Mouse (Mus musculus) heart, adult 18-20 months (tissue): ENCODE data around the gene Gm21970. TPM values are rescaled to one million over a fixed set of nuclear protein-coding genes. Genes with fewer than 3 reads are reported as not detected.

ENCODE experiments used
- DNase-seq, 2 experiments: peaks; one replicate each; pipeline ENCODE4 v3.0.0; 2021 to 2022; ENCODE audit warnings: mixed read lengths in 1 of 2
- long read RNA-seq, 2 experiments: library from polyadenylated mRNA; stranded (forward); transcript quantifications; one replicate each; pipeline ENCODE4 v2.0.0; 2021
- total RNA-seq, 2 experiments: library from RNA; stranded (reverse); gene quantifications; 2 replicates each; pipeline ENCODE4 v1.2.3; 2021

Gm21970 gene
- total RNA-seq, result not detected
- long read RNA-seq, experiment 1, partial matches to known transcripts, result 0 of 2 reads
- long read RNA-seq, experiment 1, other reads (novel, unspliced or antisense), result 2 of 2 reads
- long read RNA-seq, experiment 2, partial matches to known transcripts, result 0 of 7 reads
- long read RNA-seq, experiment 2, other reads (novel, unspliced or antisense), result 7 of 7 reads

DNA sequence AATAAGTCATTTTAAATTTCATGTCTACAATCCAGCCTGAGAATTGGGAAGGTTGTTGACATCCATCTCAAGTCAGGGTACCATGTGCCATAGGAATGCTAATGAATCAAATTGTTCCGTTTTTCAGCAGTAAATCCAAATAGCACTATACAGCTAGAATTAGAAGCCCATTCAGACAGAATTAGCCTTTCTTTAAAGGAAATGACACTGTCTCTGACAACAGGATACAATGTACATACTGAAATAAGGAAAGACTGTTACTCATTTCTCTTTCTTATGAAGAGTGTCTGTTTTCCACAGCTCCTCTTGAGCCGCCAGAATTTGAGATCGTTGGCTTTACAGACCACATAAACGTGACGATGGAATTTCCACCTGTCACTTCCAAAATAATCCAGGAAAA, at the start of gene Gm21970:
Gene Gm21970 (plus strand): TSS at position 301 of the 400 bp plus-strand sequence.
- no peak for DNase-seq

DNA sequence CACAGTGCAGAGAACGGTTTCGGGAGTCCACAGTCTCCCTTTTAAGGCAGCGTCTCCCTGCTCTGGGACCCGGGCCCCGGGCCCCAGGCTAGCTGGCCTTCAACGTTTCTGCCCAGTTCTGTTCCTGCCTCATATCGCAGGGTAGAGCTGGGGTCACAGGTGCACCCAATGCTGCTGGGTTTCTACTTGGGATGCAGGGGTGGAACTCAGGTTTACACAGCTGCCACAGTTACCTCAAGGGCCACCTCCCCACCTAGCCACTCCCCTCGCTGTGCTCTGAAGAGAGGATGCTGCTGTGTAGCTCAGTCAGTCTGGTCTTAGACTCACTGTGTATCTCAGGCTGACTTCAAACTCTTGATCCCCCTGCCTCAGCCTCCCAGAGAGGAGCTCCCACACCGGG, 45.0 kb upstream of the Gm21970 start:
- no peak for DNase-seq

DNA sequence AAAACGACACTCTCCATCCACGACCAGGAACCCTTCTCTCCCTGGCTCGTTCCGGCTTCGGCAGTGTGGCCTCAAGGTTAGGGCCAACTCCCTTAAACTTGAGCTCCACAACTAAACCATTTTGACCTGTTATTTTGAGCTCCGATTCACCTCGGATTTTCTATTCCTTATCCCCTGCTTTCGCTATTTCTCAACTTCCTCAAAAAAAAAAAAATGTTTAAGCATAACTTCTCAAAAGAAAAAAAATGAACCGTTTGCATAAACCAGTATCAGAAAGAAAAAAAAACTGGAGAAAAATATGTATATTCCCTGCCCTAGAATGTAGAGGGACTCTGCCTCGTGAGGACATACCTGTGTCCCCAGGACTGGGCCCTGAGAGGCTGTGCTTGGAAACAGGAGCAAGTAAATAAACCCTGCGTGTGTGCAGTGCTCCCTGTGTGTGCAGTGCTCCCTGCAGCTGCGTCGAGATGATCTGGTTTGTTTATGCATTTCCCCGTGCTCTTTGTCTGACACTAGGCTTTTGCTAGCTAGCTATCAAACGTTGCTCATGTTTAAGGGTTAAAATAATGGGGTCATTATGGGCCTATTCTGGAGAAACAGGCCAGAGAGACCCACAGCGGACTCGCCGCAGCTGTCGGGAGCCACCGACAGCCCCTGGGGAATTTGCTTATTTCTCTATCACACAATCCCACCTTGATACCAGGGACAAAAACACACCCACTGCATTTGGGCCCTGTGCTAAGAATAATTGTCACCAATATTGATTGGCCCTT, 43.8 kb upstream of the Gm21970 start:
- DNase-seq, result peak in 1 of 2 experiments; percentile 19

GRCm38 (mm10) chr16:91348264-91348565, 43.3 kb upstream of the Gm21970 start:
- peak in 1 of 2 experiments; percentile 32 for DNase-seq

GRCm38 (mm10) chr16:91348588-91349330, 42.8 kb upstream of the Gm21970 start:
- peak in 1 of 2 experiments; percentile 59 for DNase-seq

DNA sequence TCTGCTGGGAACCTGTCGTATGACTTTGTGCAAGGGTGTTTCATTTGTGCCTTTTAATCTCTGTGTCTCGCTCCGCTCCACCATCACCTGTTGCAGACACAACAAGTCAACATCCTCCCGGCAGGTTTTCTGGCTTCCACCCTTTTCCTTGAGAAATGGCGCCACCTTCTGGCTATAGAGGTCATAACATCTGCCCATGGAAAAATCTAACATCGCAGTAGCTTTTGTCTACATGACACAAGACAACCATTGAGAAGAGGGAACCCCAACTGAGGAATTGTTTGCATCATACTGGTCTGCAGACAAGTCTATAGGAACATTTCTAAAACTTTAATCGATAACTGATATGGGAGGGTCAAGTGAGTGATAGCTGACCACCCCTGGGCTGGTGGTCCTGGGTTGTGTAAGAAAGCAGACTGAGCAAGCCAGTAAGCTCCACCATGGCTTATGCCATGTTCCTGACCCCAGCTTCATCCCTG, 39.4 kb upstream of the Gm21970 start:
- peak; percentile 59 to 89 for DNase-seq

GRCm38 (mm10) chr16:91352749-91353148, 38.8 kb upstream of the Gm21970 start:
- DNase-seq, result no peak

DNA sequence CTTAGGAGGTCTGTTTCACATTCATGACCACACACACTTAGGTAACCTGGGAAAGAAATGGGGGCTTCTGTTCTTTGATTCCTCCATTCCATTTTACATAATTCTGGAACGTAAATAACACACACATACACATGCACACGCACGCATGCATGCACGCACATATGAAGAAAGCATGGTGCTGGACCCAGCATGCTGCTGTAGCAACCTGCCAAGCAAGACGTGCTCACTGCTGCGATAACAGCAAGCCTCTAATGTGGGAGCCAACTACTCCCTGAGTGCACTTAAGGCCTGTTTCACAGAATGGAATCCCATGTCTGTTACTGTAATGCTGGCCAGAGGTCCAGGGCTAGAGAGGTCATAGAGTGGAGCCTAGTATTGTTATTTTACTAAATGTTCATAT, 38.3 kb upstream of the Gm21970 start:
- no peak for DNase-seq

GRCm38 (mm10) chr16:91353638-91354037, 37.9 kb upstream of the Gm21970 start:
- no peak for DNase-seq

GRCm38 (mm10) chr16:91354599-91354998, 36.9 kb upstream of the Gm21970 start:
- DNase-seq, result no peak

- peak in 1 of 2 experiments; percentile 74 for DNase-seq
Observed at GRCm38 (mm10) chr16:91355160-91355559, 36.4 kb upstream of the Gm21970 start.

DNA sequence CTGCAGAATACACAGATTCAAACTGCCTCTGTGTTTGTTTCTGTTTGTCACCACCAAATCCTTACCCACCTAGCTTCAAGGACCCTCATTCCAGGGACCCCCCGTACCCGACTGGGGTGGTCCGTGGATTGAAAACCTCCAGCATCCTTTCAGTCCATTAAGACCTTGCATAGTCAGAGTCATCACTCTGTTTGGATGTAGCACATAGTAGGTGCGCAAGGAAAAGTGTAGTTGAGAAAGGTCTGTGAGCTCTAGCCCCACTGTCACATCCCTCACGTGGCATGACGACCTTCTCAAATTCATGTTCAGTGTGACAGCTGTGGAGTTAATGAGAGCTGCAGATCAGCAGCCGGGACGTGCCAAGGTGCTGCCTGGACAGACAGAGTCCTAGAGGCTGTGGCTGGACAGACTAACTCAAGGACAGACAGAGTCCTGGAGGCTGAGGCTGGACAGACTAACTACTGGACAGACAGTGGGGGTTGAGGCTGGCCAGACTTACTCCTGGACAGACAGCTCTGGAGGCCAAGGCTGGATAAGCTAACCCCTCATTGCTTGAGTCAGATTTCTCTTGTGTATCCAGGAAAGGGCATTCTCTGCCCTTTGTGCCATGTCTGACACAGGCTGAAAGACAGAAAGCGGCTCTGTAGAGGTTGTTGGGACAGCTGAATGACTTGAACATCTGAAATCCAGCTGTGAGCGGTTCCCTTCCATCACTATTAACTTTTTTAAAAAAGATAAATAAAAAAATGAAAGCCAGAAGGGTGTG, 34.6 kb upstream of the Gm21970 start:
- DNase-seq, result no peak

DNA sequence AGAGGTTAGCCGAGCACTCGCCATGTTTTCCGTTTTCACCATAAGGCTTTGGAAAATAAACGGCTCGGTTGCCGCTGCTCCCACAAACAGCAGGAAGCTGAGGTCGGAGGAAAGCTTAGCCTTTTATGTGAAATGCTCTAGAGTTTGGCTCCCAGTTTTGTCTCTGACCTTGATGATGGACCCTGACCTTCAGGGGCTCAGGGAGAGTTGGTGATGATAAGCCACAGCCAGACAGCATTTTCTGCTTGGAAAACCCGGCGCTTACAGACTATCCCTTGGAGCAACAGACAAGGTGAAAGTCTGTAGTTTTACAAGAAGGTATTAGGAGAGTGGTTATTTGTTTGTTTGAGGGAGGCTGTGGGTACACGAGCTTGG, 34.0 kb upstream of the Gm21970 start:
- no peak for DNase-seq

- peak; percentile 70 to 88 for DNase-seq
Observed at GRCm38 (mm10) chr16:91358555-91358954, 33.0 kb upstream of the Gm21970 start.

- no peak for DNase-seq
Observed at GRCm38 (mm10) chr16:91359531-91359930, 32.0 kb upstream of the Gm21970 start.

- DNase-seq, result no peak
Observed at GRCm38 (mm10) chr16:91360162-91360561, 31.4 kb upstream of the Gm21970 start.

GRCm38 (mm10) chr16:91362006-91362405, 29.5 kb upstream of the Gm21970 start:
- no peak for DNase-seq

DNA sequence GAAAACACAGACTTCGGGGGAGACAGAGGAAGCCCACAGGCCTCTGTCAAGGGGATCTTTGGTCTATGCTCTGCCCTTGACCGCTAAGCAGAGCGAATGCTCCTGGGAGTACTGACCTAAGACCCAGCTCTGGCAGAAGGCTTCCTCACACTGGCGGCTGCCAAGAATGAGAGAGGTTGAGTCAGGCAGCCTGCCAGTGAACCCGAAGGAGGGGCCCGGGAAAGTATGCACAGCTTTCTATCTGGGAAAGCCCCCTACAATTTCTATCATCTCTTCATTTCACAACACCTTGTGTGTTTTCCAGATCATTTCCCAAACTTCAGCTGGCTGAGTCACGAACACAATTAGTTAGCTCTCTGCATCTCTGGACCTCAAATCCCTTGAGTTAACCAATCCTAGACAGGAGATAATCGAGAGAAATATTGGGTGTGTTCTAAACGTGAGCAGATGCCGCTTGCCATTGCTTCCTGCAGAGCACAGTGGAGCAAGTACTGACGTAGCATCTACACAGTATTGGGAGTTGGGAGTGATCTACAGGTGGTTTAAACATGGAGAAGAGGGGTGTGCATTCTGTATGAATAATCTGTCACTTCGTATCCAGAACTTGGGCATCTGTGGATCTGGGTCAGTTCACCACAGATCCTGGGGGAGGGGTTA, 28.8 kb upstream of the Gm21970 start:
- DNase-seq, result peak; percentile 88 to 90

- DNase-seq, result peak; percentile 81 to 92
Observed at GRCm38 (mm10) chr16:91363483-91363882, 28.0 kb upstream of the Gm21970 start.

- DNase-seq, result no peak
Observed at GRCm38 (mm10) chr16:91366567-91366966, 25.0 kb upstream of the Gm21970 start.

GRCm38 (mm10) chr16:91367066-91367465, 24.5 kb upstream of the Gm21970 start:
- no peak for DNase-seq
